Mouse (Mus musculus) liver, postnatal 0 days (tissue): ENCODE data around the gene Wdr60.

Experiments
- CTCF ChIP-seq: sonication (generic); IDR thresholded peaks from 2 replicates; pipeline ENCODE4 v1.5.1; 2016; ENCODE audit warnings: antibody characterized with exemption, low read depth
- EP300 ChIP-seq: IDR thresholded peaks from 2 replicates; pipeline ENCODE4 v1.6.1; 2016; ENCODE audit warnings: antibody characterized with exemption, low read depth, mild to moderate bottlenecking

- no peak for TF ChIP-seq CTCF
- TF ChIP-seq EP300, result no peak
These were observed 36.3 kb downstream of the Wdr60 start for GRCm38 (mm10) chr12:116226289-116227057.
